Mouse (Mus musculus) embryonic facial prominence, embryonic 10.5 days (tissue): ENCODE measurements around the gene Gm20695. TPM values are rescaled to one million over a fixed set of nuclear protein-coding genes. Genes with fewer than 3 reads are reported as not detected.
"Not testable (repeated sequence)": the region's sequence is repeated elsewhere in the genome, so short reads cannot be mapped to it uniquely, and the experiment has no call there.

Experiments
- DNase-seq: peaks from one replicate; pipeline ENCODE4 v3.0.0-alpha.2; 2017; ENCODE audit warnings: low spot score
- H3K27ac ChIP-seq: fragments of 300-500 bp; sonication (generic); replicated peaks from 2 replicates; pipeline ENCODE4 v1.5.1; 2016; ENCODE audit warnings: mild to moderate bottlenecking
- H3K27me3 ChIP-seq: fragments of 300-500 bp; sonication (generic); replicated peaks from 2 replicates; pipeline ENCODE4 v1.6.1; 2016; ENCODE audit warnings: low read depth, mild to moderate bottlenecking; ENCODE audit not compliant: poor library complexity, severe bottlenecking
- H3K36me3 ChIP-seq: fragments of 300-500 bp; sonication (generic); replicated peaks from 2 replicates; pipeline ENCODE4 v1.6.1; 2016; ENCODE audit warnings: mild to moderate bottlenecking, moderate library complexity
- H3K4me1 ChIP-seq: fragments of 300-500 bp; sonication (generic); 2 replicates; pipeline ENCODE4 v1.6.1; 2016
- H3K4me3 ChIP-seq: fragments of 300-500 bp; sonication (generic); 2 replicates; pipeline ENCODE4 v1.5.1; 2016; ENCODE audit warnings: mild to moderate bottlenecking, moderate library complexity
- H3K9me3 ChIP-seq: fragments of 300-500 bp; sonication (generic); 2 replicates; pipeline ENCODE4 v1.6.1; 2016; ENCODE audit warnings: mild to moderate bottlenecking
- WGBS: fragments of 180-500 bp; shearing (Covaris S2); methylation state at CpG from one replicate; pipeline ENCODE4 v1.1.7; 2016; 5-methylcytosine and 5-hydroxymethylcytosine counted together
- polyA plus RNA-seq: library from polyadenylated mRNA; unstranded; fragments of >200 nt; fragmentation: Nextera tagmentation; extraction: Ambion mirVana; gene quantifications from 2 replicates; pipeline ENCODE4 v1.2.1, GENCODE M21; 2016

Gene Gm20695
- polyA plus RNA-seq, result 1.4 and 2.6 TPM in 2 replicates

- peak; percentile 96 for DNase-seq
- Histone ChIP-seq H3K27ac (peak within 1 kb of the TSS; percentile 92), H3K4me1 (peaks cover 12% of the 10 kb centered on the region), H3K27me3 (no peaks in the 10 kb centered on the region), H3K36me3 (peaks cover 6% of the 10 kb centered on the region), H3K9me3 (no peaks in the 10 kb centered on the region), H3K4me3 (peak within 1 kb of the TSS; percentile 81)
- WGBS, result under 1% methylated on average over 88 of the region's 88 CpGs
These were observed at the start of gene Gm20695, which contains the start of gene Zfp597 for GRCm38 (mm10) chr16:3884201-3885064. TSS of gene Gm20695 (plus strand) at chr16:3884648. TSS of gene Zfp597 (minus strand) at chr16:3884561.

GRCm38 (mm10) chr16:3835461-3835860, 49.0 kb upstream of the Gm20695 start:
- no peak for DNase-seq
- 83% methylated on average over 2 of the region's 2 CpGs for WGBS
- H3K9me3 ChIP-seq, result no peaks in the 10 kb centered on the region
- no peaks in the 10 kb centered on the region for H3K36me3 ChIP-seq
- no peak overlapping the region for H3K27ac ChIP-seq
- H3K4me3 ChIP-seq, result no peak overlapping the region
- no peaks in the 10 kb centered on the region for H3K4me1 ChIP-seq
- no peaks in the 10 kb centered on the region for H3K27me3 ChIP-seq

DNA sequence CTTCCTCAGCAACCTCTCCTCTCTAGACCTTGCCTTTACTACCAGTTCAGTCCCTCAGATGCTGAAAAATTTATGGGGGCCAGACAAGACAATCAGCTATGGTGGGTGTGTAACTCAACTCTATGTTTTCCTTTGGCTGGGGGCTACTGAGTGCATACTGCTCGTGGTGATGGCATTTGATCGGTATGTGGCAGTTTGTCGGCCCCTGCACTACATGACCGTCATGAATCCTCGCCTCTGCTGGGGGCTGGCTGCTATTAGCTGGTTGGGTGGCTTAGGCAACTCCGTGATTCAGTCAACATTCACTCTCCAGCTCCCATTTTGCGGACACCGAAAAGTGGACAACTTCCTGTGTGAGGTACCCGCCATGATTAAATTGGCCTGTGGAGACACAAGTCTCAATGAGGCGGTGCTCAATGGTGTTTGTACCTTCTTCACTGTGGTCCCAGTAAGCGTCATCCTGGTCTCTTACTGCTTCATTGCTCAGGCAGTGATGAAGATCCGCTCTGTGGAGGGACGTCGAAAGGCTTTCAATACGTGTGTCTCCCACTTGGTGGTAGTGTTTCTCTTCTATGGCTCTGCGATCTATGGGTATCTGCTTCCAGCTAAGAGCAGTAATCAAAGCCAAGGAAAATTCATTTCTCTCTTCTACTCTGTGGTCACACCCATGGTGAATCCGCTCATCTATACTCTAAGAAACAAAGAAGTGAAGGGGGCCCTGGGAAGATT, 45.1 kb upstream of the Gm20695 start:
- Histone ChIP-seq H3K4me3 (no peak overlapping the region), H3K27me3 (no peaks in the 10 kb centered on the region), H3K9me3 (no peaks in the 10 kb centered on the region), H3K36me3 (no peaks in the 10 kb centered on the region), H3K4me1 (no peaks in the 10 kb centered on the region), H3K27ac (no peak overlapping the region)
- DNase-seq, result no peak
- WGBS, result 61% methylated on average over 17 of the region's 17 CpGs

DNA sequence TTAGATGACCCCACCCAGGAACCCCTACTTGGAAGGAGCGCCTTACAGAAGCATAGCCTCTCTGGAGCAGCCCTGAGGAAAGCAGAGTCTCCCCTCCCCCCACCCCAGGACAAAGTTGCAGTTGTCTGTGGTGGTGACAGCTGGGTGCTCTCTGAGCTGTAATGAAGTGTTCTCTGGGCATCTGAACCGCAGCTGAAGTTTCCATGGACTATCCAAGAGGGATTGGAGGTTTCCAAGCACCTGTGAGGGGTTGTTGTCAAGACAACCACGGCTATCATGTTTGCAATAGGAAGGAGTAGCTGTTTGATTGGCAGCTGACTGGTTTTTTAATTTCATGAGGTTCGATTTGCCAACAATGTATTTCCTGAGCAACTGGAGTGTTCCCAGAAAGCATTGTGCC, 41.5 kb upstream of the Gm20695 start:
- no peak for DNase-seq
- Histone ChIP-seq H3K9me3 (no peaks in the 10 kb centered on the region), H3K27ac (no peak overlapping the region), H3K4me1 (peaks cover 10% of the 10 kb centered on the region), H3K36me3 (no peaks in the 10 kb centered on the region), H3K4me3 (no peak overlapping the region), H3K27me3 (no peaks in the 10 kb centered on the region)
- 30% methylated on average over 4 of the region's 4 CpGs for WGBS

DNA sequence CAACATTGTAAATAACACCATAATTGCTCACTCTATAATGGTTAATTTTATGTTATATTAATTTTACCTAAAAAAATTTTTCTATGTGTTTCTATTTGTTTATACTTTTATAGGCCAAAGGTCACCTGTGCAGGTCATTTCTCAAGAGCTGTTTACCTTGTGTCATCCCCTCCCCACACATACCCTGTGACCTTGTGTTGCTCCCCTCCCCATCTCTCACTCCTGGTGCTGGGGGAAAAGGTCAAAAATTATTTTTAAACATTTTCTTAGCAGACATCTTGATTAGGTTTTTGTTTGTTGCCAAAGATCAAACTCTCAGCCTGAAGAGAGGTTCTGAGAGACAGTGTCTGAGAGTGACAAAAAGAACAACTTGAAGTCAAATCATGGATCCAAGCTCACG, 40.7 kb upstream of the Gm20695 start:
- 70% methylated on average over 1 of the region's 1 CpGs for WGBS
- no peaks in the 10 kb centered on the region for H3K36me3 ChIP-seq
- H3K9me3 ChIP-seq, result no peaks in the 10 kb centered on the region
- H3K4me1 ChIP-seq, result peaks cover 10% of the 10 kb centered on the region
- H3K27me3 ChIP-seq, result no peaks in the 10 kb centered on the region
- no peak overlapping the region for H3K27ac ChIP-seq
- no peak for DNase-seq
- no peak overlapping the region for H3K4me3 ChIP-seq

DNA sequence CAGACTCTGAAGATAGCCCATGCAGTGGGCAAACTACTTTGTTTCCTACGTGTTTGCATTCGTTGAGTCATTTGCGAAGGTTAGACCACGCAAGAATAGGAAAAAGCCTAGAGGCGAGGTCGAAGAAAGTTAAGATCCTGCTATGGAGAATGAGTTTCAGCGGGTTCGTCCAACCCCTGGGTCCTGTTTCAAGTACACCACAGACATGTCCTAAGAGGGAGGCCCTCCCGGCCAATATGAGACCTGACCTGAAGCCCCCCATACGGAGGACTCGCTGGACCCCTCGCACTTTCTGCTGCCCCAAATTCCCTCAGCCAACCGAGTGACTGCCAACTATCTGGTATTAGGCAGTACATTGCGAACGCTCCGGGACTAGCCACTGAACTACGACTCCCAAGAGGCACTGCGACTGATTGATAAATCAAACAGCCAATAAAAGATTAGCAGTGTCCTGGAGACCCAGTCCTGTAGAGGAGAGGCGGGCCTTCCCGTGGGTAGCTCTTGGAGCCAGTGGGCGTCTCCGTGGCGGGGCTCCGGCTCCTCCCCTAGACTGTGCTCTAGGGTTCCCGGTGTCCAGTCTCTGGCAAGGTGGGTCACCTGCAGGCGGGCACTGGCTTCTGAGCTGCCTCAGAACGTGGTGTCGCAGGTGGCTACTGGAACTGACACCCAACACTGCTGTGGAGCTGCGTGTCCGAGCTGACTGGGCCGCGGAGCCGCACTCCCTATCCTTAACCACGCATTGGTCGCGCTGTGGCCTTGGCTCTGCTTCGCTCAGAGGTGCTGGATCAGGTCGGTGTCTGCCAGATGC, 37.5 kb upstream of the Gm20695 start, which contains the start of gene Zfp174:
Zfp174 (plus strand) TSS at position 558 of the 808 bp plus-strand sequence.
- Histone ChIP-seq H3K4me1 (peaks cover 10% of the 10 kb centered on the region), H3K4me3 (peak within 1 kb of the TSS; percentile 76), H3K36me3 (no peaks in the 10 kb centered on the region), H3K27me3 (no peaks in the 10 kb centered on the region), H3K27ac (peak within 1 kb of the TSS; percentile 75), H3K9me3 (no peaks in the 10 kb centered on the region)
- 4% methylated on average over 38 of the region's 38 CpGs for WGBS
- DNase-seq, result peak; percentile 92

GRCm38 (mm10) chr16:3847871-3848270, 36.6 kb upstream of the Gm20695 start:
- Histone ChIP-seq H3K27ac (no peak overlapping the region), H3K4me1 (peaks cover 10% of the 10 kb centered on the region), H3K9me3 (no peaks in the 10 kb centered on the region), H3K4me3 (peak overlapping the region; percentile 76), H3K36me3 (no peaks in the 10 kb centered on the region), H3K27me3 (no peaks in the 10 kb centered on the region)
- no peak for DNase-seq
- WGBS, result 63% methylated on average over 4 of the region's 4 CpGs

- WGBS, result 74% methylated on average over 3 of the region's 3 CpGs
- peaks cover 10% of the 10 kb centered on the region for H3K4me1 ChIP-seq
- DNase-seq, result no peak
- H3K9me3 ChIP-seq, result no peaks in the 10 kb centered on the region
- no peaks in the 10 kb centered on the region for H3K27me3 ChIP-seq
- H3K36me3 ChIP-seq, result no peaks in the 10 kb centered on the region
- H3K27ac ChIP-seq, result no peak overlapping the region
- no peak overlapping the region for H3K4me3 ChIP-seq
These were observed 36.0 kb upstream of the Gm20695 start for GRCm38 (mm10) chr16:3848416-3848815.

GRCm38 (mm10) chr16:3851301-3851700, 33.1 kb upstream of the Gm20695 start:
- DNase-seq, H3K36me3 ChIP-seq, H3K4me3 ChIP-seq, H3K4me1 ChIP-seq, H3K27ac ChIP-seq, H3K27me3 ChIP-seq, H3K9me3 ChIP-seq: not testable (repeated sequence)
- 90% methylated on average over 13 of the region's 13 CpGs for WGBS

DNA sequence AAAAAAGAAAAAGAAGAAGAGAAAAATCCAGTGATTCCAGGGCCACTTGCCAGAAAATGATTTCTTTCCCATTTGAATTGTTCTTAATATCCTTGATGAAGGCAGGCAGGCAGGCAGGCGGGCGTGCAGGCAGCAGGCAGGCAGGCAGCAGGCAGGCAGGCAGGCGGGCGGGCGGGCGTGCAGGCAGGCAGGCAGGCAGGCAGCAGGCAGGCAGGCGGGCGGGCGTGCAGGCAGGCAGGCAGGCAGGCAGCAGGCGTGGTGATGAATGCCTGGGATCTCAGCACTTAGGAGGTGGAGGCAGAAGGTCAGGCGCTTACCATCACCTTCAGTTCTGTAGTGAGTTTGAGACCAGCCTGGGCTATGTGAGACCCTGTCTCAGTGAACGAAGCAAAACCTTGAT, 31.9 kb upstream of the Gm20695 start:
- DNase-seq, result peak; percentile 57
- H3K4me3 ChIP-seq, result no peak overlapping the region
- 35% methylated on average over 12 of the region's 12 CpGs for WGBS

GRCm38 (mm10) chr16:3854437-3855182, 29.8 kb upstream of the Gm20695 start:
- Histone ChIP-seq H3K4me1 (no peaks in the 10 kb centered on the region), H3K27me3 (no peaks in the 10 kb centered on the region), H3K9me3 (no peaks in the 10 kb centered on the region), H3K4me3 (no peak overlapping the region), H3K36me3 (no peaks in the 10 kb centered on the region), H3K27ac (no peak overlapping the region)
- DNase-seq, result no peak
- 62% methylated on average over 11 of the region's 11 CpGs for WGBS

More for the DNA sequence above, 31.9 kb upstream of the Gm20695 start:
- Histone ChIP-seq H3K27me3 (no peaks in the 10 kb centered on the region), H3K36me3 (no peaks in the 10 kb centered on the region), H3K4me1 (peaks cover 4% of the 10 kb centered on the region), H3K27ac (no peak overlapping the region), H3K9me3 (no peaks in the 10 kb centered on the region)
